Comparison of ENCODE assay signal across 8 mouse cellular contexts in the genomic region with DNA sequence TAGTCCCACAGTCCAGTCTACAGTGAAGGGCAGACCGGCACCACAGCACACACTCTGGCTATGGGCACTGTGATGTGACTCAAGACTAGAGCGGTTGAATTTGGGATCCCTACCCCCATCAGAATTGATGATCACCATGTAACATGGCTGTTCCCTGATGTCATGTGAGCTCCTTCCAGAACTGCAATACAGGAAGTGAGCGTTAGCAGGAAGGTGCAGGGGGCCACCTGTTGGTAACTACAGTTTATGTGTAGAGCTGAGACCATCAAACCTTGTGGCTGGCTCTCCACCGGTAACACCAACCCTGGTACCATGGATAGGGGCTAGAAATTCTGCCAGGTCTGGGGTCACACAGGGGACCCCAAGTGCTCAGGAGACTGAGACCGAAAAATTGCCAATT. TPM values are rescaled to one million over a fixed set of nuclear protein-coding genes. Genes with fewer than 3 reads are reported as not detected.
DNase-seq lines count a peak whose midpoint lies in the region; ATAC-seq and TF ChIP-seq lines count a peak whose summit lies in the region.

No protein-coding gene starts in this region.

- no peak overlapping the region for H3K27ac ChIP-seq in kidney, postnatal 0 days
- H3K27ac ChIP-seq in hindbrain, embryonic 14.5 days: peak overlapping the region; percentile 98

- H3K4me2 ChIP-seq in kidney, postnatal 0 days (ENCODE audit: low read length): no peak overlapping the region
- H3K4me2 ChIP-seq in hindbrain, embryonic 14.5 days (replicated peaks): no peak overlapping the region

- no peaks in the 10 kb centered on the region for H3K9me3 ChIP-seq in kidney, postnatal 0 days (replicated peaks; ENCODE audit: low read length)
- H3K9me3 ChIP-seq in hindbrain, embryonic 14.5 days (ENCODE audit: control insufficient read depth, low read length): no peaks in the 10 kb centered on the region

- ATAC-seq in kidney, postnatal 0 days (replicated peaks; ENCODE audit: low FRiP score, low read depth): no peak
- no peak for ATAC-seq in hindbrain, embryonic 14.5 days (ENCODE audit: low FRiP score)

- peak; percentile 60 for DNase-seq in kidney, postnatal 0 days (ENCODE audit: low spot score)
- no peak for DNase-seq in kidney, adult 18-20 months
- peak; percentile 68 for DNase-seq in R1 (ENCODE audit: low read depth, low spot score)
- no peak for DNase-seq in hindbrain, embryonic 14.5 days (ENCODE audit: low spot score)
- DNase-seq in splenic B cell, adult 2 months (ENCODE audit: low read depth, low spot score): peak; percentile 47
- no peak for DNase-seq in left cerebral cortex, adult 18-20 months (ENCODE audit: low spot score in 2 of 2)
- no peak for DNase-seq in natural killer cell, adult 2 months (ENCODE audit: low spot score in 2 of 2)
- no peak for DNase-seq in left cerebral cortex, adult 8-10 months (ENCODE audit: low spot score in 2 of 2)

- TF ChIP-seq CTCF in kidney, postnatal 0 days (IDR thresholded peaks at IDR 0.05; ENCODE audit: low read depth): peak; percentile 59

- no peaks in the 10 kb centered on the region for H3K27me3 ChIP-seq in kidney, postnatal 0 days (ENCODE audit: insufficient read depth, low read length)
- H3K27me3 ChIP-seq in hindbrain, embryonic 14.5 days (ENCODE audit: control insufficient read depth, insufficient read depth, low read length): no peaks in the 10 kb centered on the region
- H3K27me3 ChIP-seq in splenic B cell, adult 2 months (ENCODE audit: control insufficient read depth, insufficient read depth, low read length, poor library complexity, severe bottlenecking): no peaks in the 10 kb centered on the region

- H3K9ac ChIP-seq in kidney, postnatal 0 days (ENCODE audit: low read depth, low read length): no peak overlapping the region
- H3K9ac ChIP-seq in hindbrain, embryonic 14.5 days: no peak overlapping the region

- WGBS in kidney, postnatal 0 days: 60% methylated on average over 5 of the region's 5 CpGs
- WGBS in hindbrain, embryonic 14.5 days: 72% methylated on average over 5 of the region's 5 CpGs

- H3K4me3 ChIP-seq in kidney, postnatal 0 days (replicated peaks; ENCODE audit: low read depth, low read length): no peak overlapping the region
- H3K4me3 ChIP-seq in hindbrain, embryonic 14.5 days (replicated peaks; ENCODE audit: low read length): no peak overlapping the region

- peaks cover 5% of the 10 kb centered on the region; the same call in 1 of the 2 replicates for H3K4me1 ChIP-seq in kidney, postnatal 0 days (replicated peaks; ENCODE audit: insufficient read depth, low read length)
- H3K4me1 ChIP-seq in hindbrain, embryonic 14.5 days (replicated peaks; ENCODE audit: control insufficient read depth, insufficient read depth, low read length): peaks cover 34% of the 10 kb centered on the region

- H3K36me3 ChIP-seq in kidney, postnatal 0 days (ENCODE audit: insufficient read depth, low read length): no peaks in the 10 kb centered on the region
- peaks cover 5% of the 10 kb centered on the region; the same call in 1 of the 2 replicates for H3K36me3 ChIP-seq in hindbrain, embryonic 14.5 days (replicated peaks; ENCODE audit: control insufficient read depth, insufficient read depth)
- no peaks in the 10 kb centered on the region for H3K36me3 ChIP-seq in splenic B cell, adult 2 months (ENCODE audit: control insufficient read depth, insufficient read depth, low read length, poor library complexity, severe bottlenecking)

RNA-seq across cellular contexts. Expression of a gene that starts 8.2 kb away (rescaled TPM):
- polyA plus RNA-seq in kidney, postnatal 0 days (2015; fragmentation: Nextera tagmentation; extraction: Ambion mirVana): 8.3 and 8.6 TPM in 2 replicates
- 29.7 and 33.2 TPM in 2 replicates for polyA plus RNA-seq in hindbrain, embryonic 14.5 days (2014; fragmentation: Nextera tagmentation; extraction: Ambion mirVana)
- 10 to 100 TPM; 91.8 to 92.3 TPM for total RNA-seq in left cerebral cortex, adult 18-20 months (2021)
- total RNA-seq in left cerebral cortex, adult 8-10 months (2022): 10 to 100 TPM; 87.5 to 98.6 (median 93.9) TPM

RNA-seq across cellular contexts. Expression of a gene that starts 10.7 kb away (rescaled TPM):
- 67.6 and 75.9 TPM in 2 replicates for polyA plus RNA-seq in kidney, postnatal 0 days (2015; fragmentation: Nextera tagmentation; extraction: Ambion mirVana)
- polyA plus RNA-seq in hindbrain, embryonic 14.5 days (2014; fragmentation: Nextera tagmentation; extraction: Ambion mirVana): 240 and 242 TPM in 2 replicates
- 100 to 1,000 TPM in 1 of 2 experiments, 10 to 100 TPM in 1; 96.3 to 126 TPM for total RNA-seq in left cerebral cortex, adult 18-20 months (2021)
- total RNA-seq in left cerebral cortex, adult 8-10 months (2022): 100 to 1,000 TPM; 129 to 151 (median 133) TPM

RNA-seq across cellular contexts. Expression of a gene that starts 19.5 kb away (rescaled TPM):
- 102 and 114 TPM in 2 replicates for polyA plus RNA-seq in kidney, postnatal 0 days (2015; fragmentation: Nextera tagmentation; extraction: Ambion mirVana)
- polyA plus RNA-seq in hindbrain, embryonic 14.5 days (2014; fragmentation: Nextera tagmentation; extraction: Ambion mirVana): 241 and 242 TPM in 2 replicates
- 100 to 1,000 TPM in 1 of 2 experiments, 10 to 100 TPM in 1; 85.1 to 102 TPM for total RNA-seq in left cerebral cortex, adult 18-20 months (2021)
- 10 to 100 TPM; 68.8 to 86.5 (median 73.5) TPM for total RNA-seq in left cerebral cortex, adult 8-10 months (2022)

RNA-seq across cellular contexts. Expression of a gene that starts 22.0 kb away (rescaled TPM):
- polyA plus RNA-seq in kidney, postnatal 0 days (2015; fragmentation: Nextera tagmentation; extraction: Ambion mirVana): 67.7 and 69.2 TPM in 2 replicates
- 80.9 and 93.2 TPM in 2 replicates for polyA plus RNA-seq in hindbrain, embryonic 14.5 days (2014; fragmentation: Nextera tagmentation; extraction: Ambion mirVana)
- total RNA-seq in left cerebral cortex, adult 18-20 months (2021): 10 to 100 TPM; 53.8 to 70.6 TPM
- total RNA-seq in left cerebral cortex, adult 8-10 months (2022): 10 to 100 TPM; 67.2 to 77.5 (median 73.4) TPM

RNA-seq across cellular contexts. Expression of a gene that starts 29.1 kb away (rescaled TPM):
- 118 and 132 TPM in 2 replicates for polyA plus RNA-seq in kidney, postnatal 0 days (2015; fragmentation: Nextera tagmentation; extraction: Ambion mirVana)
- polyA plus RNA-seq in hindbrain, embryonic 14.5 days (2014; fragmentation: Nextera tagmentation; extraction: Ambion mirVana): 107 and 110 TPM in 2 replicates
- total RNA-seq in left cerebral cortex, adult 18-20 months (2021): 10 to 100 TPM; 46.7 to 47.7 TPM
- 10 to 100 TPM; 43.7 to 54.7 (median 50.7) TPM for total RNA-seq in left cerebral cortex, adult 8-10 months (2022)

Comparison
In these comparisons a context has a peak if more than half of its experiments do, and no peak if none do; other contexts are left out.
1. DNase-seq: peak in kidney, postnatal 0 days (single experiment), R1 (single experiment) and splenic B cell, adult 2 months (single experiment); none in kidney, adult 18-20 months (single experiment), hindbrain, embryonic 14.5 days (single experiment), left cerebral cortex, adult 18-20 months (0 of 2), natural killer cell, adult 2 months (0 of 2) and left cerebral cortex, adult 8-10 months (0 of 2).